Mouse (Mus musculus) ES-Bruce4 (cell line): ENCODE results near the gene Dock9. TPM values are rescaled to one million over a fixed set of nuclear protein-coding genes. Genes with fewer than 3 reads are reported as not detected.

ENCODE experiments used
- H3K27ac ChIP-seq: 2 replicates; pipeline ENCODE4 v1.5.1; 2012; ENCODE audit warnings: low read length, inconsistent platforms; ENCODE audit not compliant: insufficient read depth
- H3K27me3 ChIP-seq: 2 replicates; pipeline ENCODE4 v1.6.1; 2012; ENCODE audit warnings: mild to moderate bottlenecking, low read length, inconsistent platforms; ENCODE audit not compliant: control insufficient read depth, poor library complexity, insufficient read depth, severe bottlenecking
- H3K36me3 ChIP-seq: 2 replicates; pipeline ENCODE4 v1.6.1; 2012; ENCODE audit warnings: inconsistent platforms, mild to moderate bottlenecking, low read length, moderate library complexity; ENCODE audit not compliant: control insufficient read depth, poor library complexity, insufficient read depth, severe bottlenecking
- H3K4me1 ChIP-seq: one replicate; pipeline ENCODE4 v1.8.1; 2011; ENCODE audit warnings: low read length; ENCODE audit not compliant: control insufficient read depth, insufficient read depth
- H3K4me3 ChIP-seq: 2 replicates; pipeline ENCODE4 v1.5.1; 2011; ENCODE audit warnings: low read depth, mild to moderate bottlenecking, low read length
- H3K9ac ChIP-seq: 2 replicates; pipeline ENCODE4 v1.6.1; 2012; ENCODE audit warnings: low read depth, mild to moderate bottlenecking, inconsistent platforms; ENCODE audit not compliant: poor library complexity, severe bottlenecking
- H3K9me3 ChIP-seq: replicated peaks from 2 replicates; pipeline ENCODE4 v1.6.1; 2012; ENCODE audit warnings: mild to moderate bottlenecking, low read length, inconsistent platforms; ENCODE audit not compliant: control insufficient read depth, poor library complexity, insufficient read depth, severe bottlenecking
- CTCF ChIP-seq: IDR thresholded peaks from one replicate; pipeline ENCODE4 v1.8.1; 2011; ENCODE audit warnings: low read depth, low read length
- EP300 ChIP-seq: IDR thresholded peaks from 2 replicates; pipeline ENCODE4 v1.6.1; 2011; ENCODE audit warnings: low read depth, low read length; ENCODE audit not compliant: insufficient read depth
- POLR2A ChIP-seq: IDR thresholded peaks from one replicate; pipeline ENCODE4 v1.8.1; 2011; ENCODE audit warnings: low read length; ENCODE audit not compliant: insufficient read depth
- polyA plus RNA-seq: library from polyadenylated mRNA; stranded (reverse); fragments of >200 nt; gene quantifications from 2 replicates; pipeline ENCODE4 v1.2.4, GENCODE M21; 2011; ENCODE audit warnings: low read depth; ENCODE audit not compliant: missing spikeins, insufficient read depth, insufficient read length

Gene Dock9
- polyA plus RNA-seq, 1 experiment = 21.0 TPM

DNA sequence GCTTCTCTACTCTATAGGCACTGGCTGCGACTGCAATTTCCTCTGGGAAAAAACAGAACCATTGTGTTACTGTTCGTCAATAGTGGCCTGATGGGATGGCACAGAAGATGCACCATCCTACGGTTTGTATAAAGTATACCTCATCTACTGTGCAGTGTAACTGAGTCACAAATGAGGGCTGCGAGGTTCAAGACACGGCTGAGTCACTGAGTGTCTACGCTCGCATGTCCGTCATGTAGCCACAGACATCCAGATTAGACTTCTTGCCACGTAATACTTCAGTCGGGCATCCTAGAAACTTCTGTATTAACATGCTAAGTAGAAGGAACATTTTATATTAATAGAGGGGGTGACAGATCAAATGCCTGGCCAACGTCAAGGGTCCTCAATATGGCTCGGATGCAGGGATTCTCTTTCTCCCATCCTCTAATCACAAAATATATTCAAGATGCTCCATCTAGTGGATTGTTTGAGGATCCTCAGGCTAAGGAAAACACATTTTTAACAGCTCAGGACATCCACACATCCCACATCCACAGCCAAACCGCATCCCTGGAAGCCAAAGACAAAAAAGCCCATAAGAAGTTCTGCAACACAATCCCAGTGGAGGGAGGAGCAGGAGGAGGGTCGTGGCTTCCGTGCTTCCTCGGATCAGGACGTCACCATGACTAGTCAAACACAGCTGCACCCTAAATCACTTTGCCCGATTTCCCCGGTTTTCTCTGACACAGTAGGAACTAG, 44.8 kb downstream of the Dock9 start:
- no peaks in the 10 kb centered on the region for H3K4me1 ChIP-seq
- H3K9ac ChIP-seq = no peak overlapping the region
- H3K9me3 ChIP-seq = no peaks in the 10 kb centered on the region
- TF ChIP-seq EP300 (no peak), CTCF (no peak), POLR2A (no peak)
- no peaks in the 10 kb centered on the region for H3K36me3 ChIP-seq
- H3K27ac ChIP-seq = no peak overlapping the region
- no peak overlapping the region for H3K4me3 ChIP-seq
- H3K27me3 ChIP-seq = no peaks in the 10 kb centered on the region

GRCm38 (mm10) chr14:121749606-121750005, 48.0 kb downstream of the Dock9 start:
- H3K4me1 ChIP-seq = no peaks in the 10 kb centered on the region
- no peak for TF ChIP-seq EP300
- TF ChIP-seq CTCF = no peak
- no peak for TF ChIP-seq POLR2A
- H3K36me3 ChIP-seq = no peaks in the 10 kb centered on the region
- H3K4me3 ChIP-seq = no peak overlapping the region
- no peaks in the 10 kb centered on the region for H3K9me3 ChIP-seq
- no peak overlapping the region for H3K27ac ChIP-seq
- H3K27me3 ChIP-seq = no peaks in the 10 kb centered on the region
- no peak overlapping the region for H3K9ac ChIP-seq

DNA sequence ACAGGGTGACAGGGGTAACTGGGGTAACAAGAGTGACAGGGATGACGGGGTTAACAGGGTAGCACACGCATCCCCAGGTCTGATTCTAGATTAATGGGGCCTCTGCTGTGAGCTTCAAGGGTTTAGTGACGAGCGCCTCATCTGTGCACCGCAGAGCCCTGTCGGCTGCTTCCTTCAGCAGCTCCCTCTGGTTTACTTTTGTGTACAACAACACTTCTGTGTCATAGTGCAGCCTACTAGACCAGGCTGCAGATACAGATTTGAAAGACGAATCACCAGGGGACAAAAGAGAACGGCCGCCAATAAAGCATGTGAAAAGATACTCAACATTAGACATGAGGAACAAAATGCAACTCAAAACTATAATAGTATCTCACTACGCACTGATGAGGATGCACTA, 48.6 kb downstream of the Dock9 start:
- Histone ChIP-seq H3K27me3 (no peaks in the 10 kb centered on the region), H3K9me3 (no peaks in the 10 kb centered on the region), H3K9ac (no peak overlapping the region), H3K27ac (no peak overlapping the region), H3K4me1 (no peaks in the 10 kb centered on the region), H3K4me3 (no peak overlapping the region), H3K36me3 (no peaks in the 10 kb centered on the region)
- no peak for TF ChIP-seq POLR2A
- TF ChIP-seq CTCF = no peak
- TF ChIP-seq EP300 = no peak

GRCm38 (mm10) chr14:121747360-121747759, 50.3 kb downstream of the Dock9 start:
- H3K9me3 ChIP-seq = no peaks in the 10 kb centered on the region
- no peak overlapping the region for H3K27ac ChIP-seq

DNA sequence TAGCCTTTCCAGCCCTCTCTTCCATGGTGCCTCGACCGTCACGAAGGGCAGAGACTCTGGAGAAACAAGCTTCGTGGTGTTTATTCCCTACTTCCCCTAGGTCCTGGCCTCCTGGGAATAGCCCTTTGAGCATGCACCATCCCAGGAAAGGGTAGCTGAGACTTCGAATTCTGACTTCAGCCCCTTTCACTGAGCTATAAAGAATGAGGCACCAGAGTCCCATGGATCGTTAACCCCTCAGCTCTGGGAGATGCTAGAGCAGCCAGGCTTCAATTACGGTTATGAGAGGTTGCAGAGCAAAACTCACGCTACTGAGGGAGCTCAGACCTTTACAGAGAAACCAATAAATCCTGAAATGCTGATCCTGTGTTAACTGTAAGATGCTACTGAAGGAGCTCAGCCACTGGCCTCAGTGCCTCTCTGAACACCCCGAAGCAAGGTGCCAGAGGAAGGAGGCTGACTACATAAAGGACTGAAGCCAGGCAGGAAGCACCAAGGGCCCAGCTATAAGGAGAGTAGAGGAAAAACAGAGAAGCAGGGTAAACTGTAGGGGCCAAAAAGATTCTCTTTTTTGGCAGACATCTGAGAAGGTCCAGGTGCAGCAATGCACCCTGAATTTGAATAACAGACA, 53.7 kb downstream of the Dock9 start:
- no peaks in the 10 kb centered on the region for H3K36me3 ChIP-seq
- no peak overlapping the region for H3K27ac ChIP-seq
- H3K9me3 ChIP-seq = no peaks in the 10 kb centered on the region
- TF ChIP-seq CTCF (no peak), EP300 (no peak), POLR2A (no peak)
- H3K9ac ChIP-seq = no peak overlapping the region
- H3K4me3 ChIP-seq = no peak overlapping the region
- H3K27me3 ChIP-seq = no peaks in the 10 kb centered on the region
- H3K4me1 ChIP-seq = no peaks in the 10 kb centered on the region

More at GRCm38 (mm10) chr14:121747360-121747759, 50.3 kb downstream of the Dock9 start:
- H3K36me3 ChIP-seq = no peaks in the 10 kb centered on the region
- H3K4me3 ChIP-seq = no peak overlapping the region
- no peak overlapping the region for H3K9ac ChIP-seq
- no peaks in the 10 kb centered on the region for H3K27me3 ChIP-seq
- TF ChIP-seq CTCF (no peak), EP300 (no peak), POLR2A (no peak)
- H3K4me1 ChIP-seq = no peaks in the 10 kb centered on the region
